Mouse (Mus musculus) thymus, adult 18-20 months (tissue): ENCODE measurements at regions not wholly inside any gene's neighbourhood (a gene's known extent, or its start where the extent isn't known, plus 50 kb on each side); places are given as distances from the start of the nearest gene placed in this dataset.
"Not testable (repeated sequence)": the region's sequence is repeated elsewhere in the genome, so short reads cannot be mapped to it uniquely, and the experiment has no call there.

Source experiments
- DNase-seq, 2 experiments: peaks; one replicate each; pipeline ENCODE4 v3.0.0; 2022; ENCODE audit warnings: mixed read lengths in 2 of 2

GRCm38 (mm10) chr5:149815879-149816278, 137.8 kb downstream of the B3glct start:
- no peak for DNase-seq

- DNase-seq: no peak
These were observed 140.8 kb downstream of the B3glct start for GRCm38 (mm10) chr5:149818812-149819211.

- DNase-seq: no peak
These were observed 145.8 kb downstream of the B3glct start for GRCm38 (mm10) chr5:149823821-149824220.

GRCm38 (mm10) chr5:149827599-149827998, 149.6 kb downstream of the B3glct start:
- DNase-seq: no peak

- DNase-seq: peak; percentile 9 to 26
These were observed 153.3 kb downstream of the B3glct start for GRCm38 (mm10) chr5:149831122-149831861.

- no peak for DNase-seq
These were observed 159.3 kb downstream of the B3glct start for GRCm38 (mm10) chr5:149837379-149837778.

GRCm38 (mm10) chr5:149842491-149842890, 164.5 kb downstream of the B3glct start:
- no peak for DNase-seq

- DNase-seq: no peak
These were observed 165.3 kb downstream of the B3glct start for GRCm38 (mm10) chr5:149843310-149843709.

GRCm38 (mm10) chr5:149845256-149845655, 167.2 kb downstream of the B3glct start:
- no peak for DNase-seq

GRCm38 (mm10) chr5:149848465-149848864, 170.0 kb upstream of the Rxfp2 start:
- DNase-seq: no peak

- peak in 1 of 2 experiments; percentile 10 for DNase-seq
These were observed 167.5 kb upstream of the Rxfp2 start for GRCm38 (mm10) chr5:149851011-149851410.

GRCm38 (mm10) chr5:149852516-149852915, 166.0 kb upstream of the Rxfp2 start:
- DNase-seq: no peak

GRCm38 (mm10) chr5:149856101-149856500, 162.4 kb upstream of the Rxfp2 start:
- no peak for DNase-seq

- no peak for DNase-seq
These were observed 161.5 kb upstream of the Rxfp2 start for GRCm38 (mm10) chr5:149857019-149857418.

GRCm38 (mm10) chr5:149861489-149861962, 156.9 kb upstream of the Rxfp2 start:
- no peak for DNase-seq

GRCm38 (mm10) chr5:149867926-149868325, 150.5 kb upstream of the Rxfp2 start:
- no peak for DNase-seq

GRCm38 (mm10) chr5:149869441-149869840, 149.0 kb upstream of the Rxfp2 start:
- DNase-seq: no peak

- no peak for DNase-seq
These were observed 147.9 kb upstream of the Rxfp2 start for GRCm38 (mm10) chr5:149870596-149870995.

GRCm38 (mm10) chr5:149871521-149871920, 147.0 kb upstream of the Rxfp2 start:
- no peak for DNase-seq

GRCm38 (mm10) chr5:149873482-149874002, 144.9 kb upstream of the Rxfp2 start:
- DNase-seq: no peak

- DNase-seq: no peak
These were observed 144.1 kb upstream of the Rxfp2 start for GRCm38 (mm10) chr5:149874342-149874741.

- DNase-seq: not testable (repeated sequence)
These were observed 126.0 kb upstream of the Rxfp2 start for GRCm38 (mm10) chr5:149892453-149892852.

GRCm38 (mm10) chr5:149906927-149907326, 111.5 kb upstream of the Rxfp2 start:
- DNase-seq: no peak

- DNase-seq: no peak
These were observed 109.9 kb upstream of the Rxfp2 start for GRCm38 (mm10) chr5:149908376-149909078.
